Mouse (Mus musculus) embryonic fibroblast, embryonic 13.5 days (primary cell): ENCODE measurements around the gene Gtpbp4.
"Not testable (repeated sequence)": the region's sequence is repeated elsewhere in the genome, so short reads cannot be mapped to it uniquely, and the experiment has no call there.

Experiments used
- CTCF ChIP-seq: IDR thresholded peaks from 2 replicates; pipeline ENCODE4 v1.5.1; 2011; ENCODE audit warnings: mild to moderate bottlenecking, control low read depth, low read length, moderate library complexity, borderline replicate concordance; ENCODE audit not compliant: insufficient read depth
- POLR2A ChIP-seq: IDR thresholded peaks from 2 replicates; pipeline ENCODE4 v1.6.1; 2011; ENCODE audit warnings: low read depth, mild to moderate bottlenecking, control low read depth, low read length, moderate library complexity

- TF ChIP-seq POLR2A, CTCF: not testable (repeated sequence)
Measured at GRCm38 (mm10) chr13:8937611-8938140, 58.2 kb downstream of the Gtpbp4 start.
